Mouse (Mus musculus) megakaryocyte-erythroid progenitor cell, adult 5-6 weeks (primary cell): ENCODE measurements at regions not wholly inside any gene's neighbourhood (a gene's known extent, or its start where the extent isn't known, plus 50 kb on each side); places are given as distances from the start of the nearest gene placed in this dataset.

ENCODE experiments used
- ATAC-seq: replicated peaks from 2 replicates; pipeline ENCODE4 v1.8.0; 2016; ENCODE audit warnings: mild to moderate bottlenecking, inconsistent platforms; ENCODE audit not compliant: severe bottlenecking, poor library complexity, low FRiP score, low TSS enrichment

DNA sequence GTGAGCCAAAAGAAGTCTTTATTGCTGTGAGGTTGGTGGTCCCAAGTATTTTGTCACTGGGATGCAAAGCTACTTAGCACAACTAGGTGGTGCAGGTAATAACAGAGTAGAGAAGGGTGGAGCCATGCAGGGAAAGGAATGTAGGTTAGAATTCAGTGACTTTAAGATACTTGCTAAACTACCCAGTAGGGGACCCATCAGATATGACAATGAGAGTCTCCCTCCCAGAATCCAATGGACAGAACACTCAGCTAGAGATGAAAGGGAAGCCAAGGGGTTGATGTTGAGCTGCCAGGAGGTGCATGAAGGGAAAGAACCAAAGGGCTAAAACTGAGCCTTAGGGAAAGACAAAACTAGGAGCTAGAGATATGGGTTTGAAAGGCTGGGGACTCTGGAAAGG lies 564.9 kb downstream of the Grin2a start:
- no peak for ATAC-seq

DNA sequence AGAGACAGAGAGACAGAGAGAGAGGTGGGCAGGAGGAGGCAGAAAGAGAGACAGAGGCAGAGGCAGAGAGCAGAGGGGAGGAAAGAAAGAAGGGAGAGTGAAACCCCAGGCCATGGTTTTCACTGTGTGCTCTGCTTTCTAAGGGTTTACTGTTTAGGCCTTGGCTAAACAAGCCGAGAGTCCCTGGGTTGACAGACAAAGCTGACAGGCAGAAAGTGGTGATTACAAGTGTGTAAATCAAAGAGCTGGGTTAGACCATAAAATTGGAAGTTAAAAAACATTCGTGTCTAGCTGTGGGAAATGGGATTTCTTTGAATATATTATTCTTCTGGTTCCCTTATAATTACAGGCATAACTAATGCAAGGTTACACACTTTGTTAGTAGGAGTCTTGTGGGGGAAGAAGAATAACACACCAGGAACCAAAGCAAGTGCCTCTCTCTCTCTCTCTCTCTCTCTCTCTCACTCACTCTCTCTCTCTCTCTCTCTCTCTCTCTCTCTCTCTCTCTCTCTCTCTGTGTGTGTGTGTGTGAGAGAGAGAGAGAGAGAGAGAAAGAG lies 556.0 kb downstream of the Grin2a start:
- no peak for ATAC-seq

- no peak for ATAC-seq
Observed at GRCm38 (mm10) chr16:9439891-9440290, 555.5 kb downstream of the Grin2a start.

DNA sequence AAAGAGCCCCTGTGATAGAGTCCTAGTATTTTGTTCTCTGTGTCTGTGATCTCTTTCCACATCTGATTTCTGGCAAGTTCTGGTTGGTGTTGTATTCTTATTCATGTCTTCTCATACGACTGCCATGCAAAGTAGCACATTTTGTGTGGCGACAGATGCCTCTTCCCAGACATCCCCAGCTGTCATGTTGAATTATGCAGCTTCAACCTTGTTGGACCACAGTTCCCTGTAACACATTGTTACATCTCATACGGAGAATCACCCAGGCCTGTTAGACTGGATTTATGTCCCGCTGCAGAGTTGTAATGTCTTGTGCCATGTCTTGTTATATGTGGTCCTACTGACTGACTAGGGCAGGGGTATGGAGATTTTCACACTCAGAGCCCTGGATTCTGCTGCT lies 543.3 kb downstream of the Grin2a start:
- no peak for ATAC-seq

DNA sequence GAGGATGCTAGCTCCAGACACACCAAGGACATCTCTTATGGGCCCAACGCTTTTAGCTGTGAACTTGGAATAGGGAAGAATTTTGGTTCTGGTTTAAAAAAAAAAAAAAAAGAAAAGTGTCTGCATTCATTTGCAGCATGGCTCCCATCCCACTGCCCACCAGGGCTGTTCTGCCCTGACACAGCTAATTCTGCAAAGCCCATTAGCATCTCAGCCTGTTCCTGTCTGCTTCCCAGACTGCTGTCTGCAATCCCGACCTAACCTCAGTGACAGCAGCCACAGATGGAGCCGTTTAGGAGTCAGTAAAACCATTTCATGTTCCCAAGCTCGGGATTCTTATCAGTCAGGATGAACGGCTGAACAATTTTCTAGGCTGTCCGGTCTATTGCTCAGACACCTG lies 537.8 kb downstream of the Grin2a start:
- no peak for ATAC-seq

GRCm38 (mm10) chr16:9462497-9462896 lies 532.9 kb downstream of the Grin2a start:
- no peak for ATAC-seq

- ATAC-seq: no peak
Observed at GRCm38 (mm10) chr16:9469394-9469793, 526.0 kb downstream of the Grin2a start.

- no peak for ATAC-seq
Observed at GRCm38 (mm10) chr16:9485291-9485690, 510.1 kb downstream of the Grin2a start.

DNA sequence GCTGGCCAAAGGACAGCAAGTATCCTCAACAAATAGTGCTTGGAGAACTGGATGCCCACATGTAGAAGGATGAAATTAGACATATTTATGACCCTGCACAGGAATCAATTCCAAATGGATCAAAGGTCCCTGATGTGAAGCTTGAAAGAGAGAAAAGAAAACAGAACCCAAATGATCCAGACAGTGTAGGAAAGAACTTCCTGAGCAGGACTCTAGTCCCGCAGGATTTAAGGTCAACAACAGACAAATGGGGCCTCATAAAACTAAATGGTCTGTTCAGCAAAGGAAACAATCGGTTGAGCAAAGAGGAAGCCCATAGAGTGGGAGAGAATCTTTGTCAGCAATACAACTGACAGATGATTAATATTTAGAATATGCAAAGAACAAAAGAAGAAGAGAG lies 497.1 kb downstream of the Grin2a start:
- no peak for ATAC-seq

DNA sequence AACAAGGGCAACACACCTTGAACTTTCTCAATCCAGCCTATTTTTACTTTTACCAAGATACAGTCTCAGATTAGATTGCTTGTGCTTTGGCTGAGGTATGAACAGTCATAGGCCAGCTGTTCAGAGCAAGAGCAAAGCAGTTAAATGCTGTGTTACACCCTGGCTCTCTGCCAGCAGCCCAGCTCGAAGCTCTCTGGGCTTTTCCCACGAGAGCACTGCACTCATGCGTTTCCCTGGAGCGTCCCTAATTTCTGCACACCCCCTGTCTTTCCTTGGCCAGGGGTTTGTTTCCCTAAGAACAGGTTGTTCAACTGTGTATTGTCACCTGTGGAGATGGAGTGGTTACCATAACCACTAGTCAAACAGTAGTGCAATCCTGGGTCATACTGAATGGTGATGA lies 493.6 kb downstream of the Grin2a start:
- ATAC-seq: no peak

DNA sequence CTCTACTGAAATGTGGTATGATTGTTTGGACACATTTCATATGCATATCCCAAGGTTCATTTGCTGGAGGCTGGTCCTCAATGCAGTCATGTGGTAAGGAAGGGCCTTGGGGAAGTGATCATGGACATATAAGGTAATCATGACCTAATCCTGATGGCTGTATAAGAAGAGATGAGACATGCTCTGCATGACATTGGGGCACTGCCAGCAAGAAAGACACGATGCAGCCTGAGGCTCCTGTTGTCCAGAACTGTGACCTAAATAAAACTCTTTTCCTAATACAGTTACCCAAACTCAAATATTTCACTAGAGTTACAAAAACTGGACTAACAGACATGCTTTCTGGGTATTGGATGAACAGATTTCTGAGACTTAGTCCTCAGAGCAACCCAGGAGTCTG lies 485.7 kb downstream of the Grin2a start:
- ATAC-seq: no peak

- no peak for ATAC-seq
Observed at GRCm38 (mm10) chr16:9514538-9514937, 480.8 kb downstream of the Grin2a start.
